Mouse (Mus musculus): Measurements from ENCODE around the gene Zdhhc18. TPM values are rescaled to one million over a fixed set of nuclear protein-coding genes. Genes with fewer than 3 reads are reported as not detected.

The Zdhhc18 gene
- total RNA-seq, 2 experiments from 2014 or later: 21.4 to 22.1 TPM

- peak; percentile 45 for DNase-seq
Observed at GRCm38 (mm10) chr4:133601721-133602218, 48.2 kb downstream of the Zdhhc18 start, which contains the start of gene Sfn. TSS of gene Sfn (minus strand) at chr4:133602168.

GRCm38 (mm10) chr4:133600306-133600705 is 49.6 kb downstream of the Zdhhc18 start:
- DNase-seq: no peak

DNA sequence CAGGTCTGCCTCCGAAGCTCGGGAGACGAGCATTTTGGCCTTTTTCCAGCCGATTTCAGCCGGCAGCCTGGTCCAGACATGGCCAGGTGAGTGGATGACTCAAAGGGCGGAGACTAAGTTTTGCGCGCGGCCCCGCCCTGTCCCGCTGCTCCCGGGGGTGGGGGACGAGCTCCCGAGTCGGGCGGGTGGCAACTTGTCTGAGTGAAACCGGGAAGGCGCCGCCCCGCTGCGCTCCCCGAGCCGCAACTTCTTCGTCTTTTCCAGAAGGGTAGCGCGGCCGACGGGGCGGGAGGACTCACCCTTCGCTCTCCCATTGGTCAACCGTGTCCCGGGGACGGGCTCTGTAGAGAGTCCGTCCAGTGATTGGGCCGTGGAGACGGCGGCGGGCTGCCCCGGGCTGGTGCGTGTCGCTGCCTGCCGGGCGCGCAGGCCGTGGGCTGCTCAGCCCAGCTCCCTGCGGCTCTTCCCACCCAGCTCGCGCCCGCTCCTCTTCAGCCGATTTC is 50.3 kb downstream of the Zdhhc18 start:
- peak; percentile 91 for DNase-seq

DNA sequence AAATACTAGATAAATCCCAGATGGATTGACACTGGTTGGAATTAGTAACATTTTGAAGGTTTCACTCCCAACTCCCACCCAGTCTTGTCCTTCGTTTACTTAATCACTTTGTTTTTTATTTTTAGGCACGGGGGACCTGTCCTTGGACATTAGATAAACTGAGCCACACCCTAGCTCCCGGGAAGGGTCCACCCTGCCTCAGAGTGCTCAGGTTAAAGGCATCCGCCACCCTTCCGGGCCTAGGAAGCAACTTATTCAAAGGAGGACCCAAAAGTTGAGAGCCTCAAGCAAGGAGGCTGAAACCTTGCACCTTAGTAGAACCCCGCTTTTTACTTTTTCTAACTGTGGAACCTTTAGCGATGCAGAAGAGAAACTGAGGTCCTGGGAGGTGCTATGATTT is 50.8 kb downstream of the Zdhhc18 start:
- no peak for DNase-seq

GRCm38 (mm10) chr4:133598616-133599015 is 51.3 kb downstream of the Zdhhc18 start:
- no peak for DNase-seq

DNA sequence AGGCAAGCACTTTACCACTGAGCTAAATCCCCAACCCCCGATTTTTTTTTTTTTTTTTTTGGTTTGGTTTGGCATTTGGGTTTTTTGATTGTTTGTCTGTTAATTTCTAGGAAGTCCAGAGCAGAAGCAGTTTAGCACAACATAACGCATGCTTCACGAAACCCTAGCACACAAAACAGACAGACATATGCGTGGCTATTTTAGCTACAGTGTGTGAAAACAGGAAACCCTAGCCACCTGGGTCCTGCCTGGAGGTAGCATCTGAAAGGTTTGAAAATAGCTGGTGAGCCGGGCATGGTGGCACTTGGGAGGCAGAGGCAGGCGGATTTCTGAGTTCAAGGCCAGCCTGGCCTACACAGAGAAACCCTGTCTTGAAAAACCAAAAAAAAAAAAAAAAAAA is 53.9 kb downstream of the Zdhhc18 start:
- no peak for DNase-seq

DNA sequence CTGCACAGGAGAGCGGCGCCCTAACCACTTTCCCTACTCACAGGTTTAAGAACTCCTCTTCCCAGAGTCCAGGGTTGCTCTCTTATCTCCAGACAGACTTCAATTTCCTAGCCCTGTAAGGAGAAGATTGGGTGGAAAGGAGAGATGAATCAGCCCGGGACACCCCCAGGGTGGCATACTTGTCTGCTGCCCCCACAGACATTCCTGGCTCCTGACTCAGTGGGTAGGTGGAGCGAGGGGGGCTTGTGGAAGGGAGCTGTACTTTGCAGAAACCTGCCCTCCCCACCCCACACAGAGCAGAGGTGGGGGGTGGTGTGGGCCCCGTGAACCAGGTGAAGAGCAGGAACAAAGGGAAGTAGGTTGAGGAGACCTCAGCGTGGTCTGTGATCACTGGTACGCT is 54.4 kb downstream of the Zdhhc18 start:
- DNase-seq: no peak

- DNase-seq: peak; percentile 80
Observed at GRCm38 (mm10) chr4:133592570-133592969, 57.4 kb downstream of the Zdhhc18 start.

DNA sequence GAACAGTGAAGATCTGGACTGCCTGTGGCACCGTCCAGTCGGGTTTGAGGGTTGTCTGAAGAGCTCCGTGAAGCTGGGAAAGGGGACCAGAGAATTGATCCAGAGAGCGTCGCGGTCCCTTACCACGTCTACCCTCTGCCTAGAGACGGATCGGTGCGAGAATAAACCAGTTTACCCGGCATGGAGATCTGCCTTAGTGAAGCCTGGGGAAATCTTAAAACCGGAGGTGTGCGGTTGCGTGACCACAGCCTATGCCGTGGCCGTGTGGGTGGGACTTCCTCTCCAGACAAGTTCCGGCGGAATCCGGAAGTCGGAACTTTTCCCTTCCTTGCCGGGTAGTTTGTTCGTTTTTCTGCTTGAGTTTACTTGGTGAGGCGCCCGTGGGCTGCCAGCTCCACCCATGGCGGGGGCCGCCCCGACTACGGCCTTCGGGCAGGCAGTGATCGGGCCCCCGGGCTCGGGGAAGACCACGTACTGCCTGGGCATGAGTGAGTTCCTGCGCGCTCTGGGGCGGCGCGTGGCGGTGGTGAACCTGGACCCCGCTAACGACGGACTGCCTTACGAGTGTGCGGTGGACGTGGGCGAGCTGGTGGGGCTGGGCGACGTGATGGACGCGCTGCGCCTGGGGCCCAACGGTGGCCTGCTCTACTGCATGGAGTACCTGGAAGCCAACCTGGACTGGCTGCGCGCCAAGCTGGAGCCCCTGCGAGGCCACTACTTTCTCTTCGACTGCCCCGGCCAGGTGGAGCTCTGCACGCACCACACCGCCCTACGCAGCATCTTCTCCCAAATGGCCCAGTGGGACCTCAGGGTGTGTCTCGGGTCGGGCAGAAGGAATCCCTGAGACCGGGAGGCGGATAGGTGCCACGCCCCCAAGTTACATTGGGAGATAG is 65.6 kb downstream of the Zdhhc18 start, which contains the start of gene Gpn2:
Gene Gpn2 (plus strand): TSS at position 304 of the 893 bp plus-strand sequence.
- DNase-seq: peak; percentile 84

GRCm38 (mm10) chr4:133583690-133584058 is 66.3 kb downstream of the Zdhhc18 start:
- DNase-seq: no peak

GRCm38 (mm10) chr4:133577983-133578382 is 72.0 kb downstream of the Zdhhc18 start:
- DNase-seq: no peak

DNA sequence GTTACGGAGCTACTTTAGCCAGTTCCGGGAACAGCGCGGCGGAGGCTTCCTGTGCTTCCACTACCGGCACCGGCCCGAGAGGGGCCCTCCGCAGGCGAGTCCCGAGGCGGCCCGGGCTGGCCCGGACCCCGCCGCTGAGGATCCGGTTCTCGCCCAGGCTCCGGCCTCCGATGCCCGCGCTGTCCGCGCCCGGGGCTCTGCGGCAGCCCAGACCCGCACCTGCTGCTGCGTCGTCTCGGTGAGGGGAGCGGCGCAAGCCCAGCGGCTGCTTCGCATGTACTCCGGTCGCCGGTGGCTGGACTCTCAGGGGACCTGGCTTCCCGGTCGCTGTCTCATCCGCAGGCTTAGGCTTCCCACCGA is 75.1 kb downstream of the Zdhhc18 start:
- DNase-seq: no peak

DNA sequence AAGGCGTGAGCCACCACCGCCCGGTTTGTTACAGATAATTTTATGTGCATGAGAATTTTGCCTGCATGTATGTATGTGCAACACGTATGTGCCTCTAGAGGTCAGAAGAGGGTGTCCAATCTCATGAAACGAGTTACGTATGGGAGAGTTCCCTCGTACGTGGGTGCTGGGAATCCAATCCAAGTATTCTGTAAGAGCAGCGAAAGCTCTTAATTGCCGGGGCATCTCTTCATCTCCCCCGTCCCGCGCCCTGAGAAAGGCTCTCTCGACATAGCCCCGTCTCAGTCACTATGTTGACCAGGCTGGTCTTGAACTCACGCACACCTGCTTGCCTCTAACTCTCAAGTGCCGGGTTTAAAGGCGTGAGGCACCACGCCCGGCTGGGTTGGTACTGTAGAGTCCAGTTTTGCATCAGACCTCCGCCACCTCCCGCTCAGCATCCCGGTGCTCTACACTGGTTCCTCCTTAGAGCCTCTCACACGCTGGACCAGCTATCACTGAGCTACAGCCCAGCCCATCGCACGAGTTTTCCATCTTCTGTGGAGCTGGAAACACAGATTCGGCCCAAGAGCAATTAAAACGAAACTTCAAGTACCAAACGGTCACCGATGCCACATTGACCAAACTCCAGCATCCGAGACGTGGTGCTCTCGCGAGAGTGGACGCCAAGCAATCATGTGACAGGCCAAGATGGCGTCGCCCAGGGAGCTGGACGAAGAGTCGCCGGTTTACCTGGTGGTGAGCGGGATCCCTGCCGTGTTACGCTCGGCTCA is 75.7 kb downstream of the Zdhhc18 start, which contains the start of gene Gpatch3:
Gene Gpatch3 (plus strand): TSS at position 676 of the 773 bp plus-strand sequence.
- peak; percentile 94 for DNase-seq

DNA sequence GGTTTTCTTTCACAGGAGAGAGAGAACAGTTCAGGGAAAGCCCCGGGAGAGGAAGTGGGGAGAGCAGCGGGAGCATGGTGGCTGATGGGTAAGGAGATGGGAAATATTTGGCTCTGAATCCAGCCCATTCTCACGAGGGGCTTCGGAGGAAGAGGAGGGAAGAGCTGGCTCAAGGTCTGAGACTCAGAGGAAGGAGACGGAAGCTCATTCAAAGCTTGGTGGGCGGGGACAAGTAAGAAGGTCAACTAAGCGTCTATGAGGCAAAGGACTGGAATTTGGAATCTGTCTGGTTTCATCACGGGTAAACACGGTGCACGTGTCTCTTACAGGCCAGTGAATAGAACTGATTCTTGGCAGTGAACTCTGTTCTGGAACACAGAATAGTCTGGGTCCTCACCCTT is 79.9 kb downstream of the Zdhhc18 start:
- DNase-seq: no peak

- DNase-seq: no peak
Observed at GRCm38 (mm10) chr4:133569291-133570065, 80.5 kb downstream of the Zdhhc18 start.

DNA sequence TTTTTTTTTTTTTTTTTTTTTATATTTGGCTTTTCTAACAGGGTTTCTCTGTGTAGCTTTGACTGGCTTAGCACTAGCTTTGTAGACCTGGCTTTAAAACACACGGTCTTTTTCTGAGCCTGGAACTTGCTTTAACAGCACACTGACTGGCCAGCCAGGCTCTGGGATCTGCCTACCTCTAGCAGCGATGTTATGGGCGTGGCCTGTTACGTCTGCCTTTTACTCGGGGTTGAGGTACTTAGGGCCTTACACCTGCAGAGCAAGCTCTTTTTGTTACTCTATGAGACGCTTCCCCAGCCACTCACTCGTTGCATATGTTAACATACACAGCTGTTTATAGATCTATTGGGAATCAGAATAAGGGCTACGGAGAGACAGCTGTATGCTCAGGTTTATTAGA is 82.7 kb downstream of the Zdhhc18 start:
- no peak for DNase-seq

DNA sequence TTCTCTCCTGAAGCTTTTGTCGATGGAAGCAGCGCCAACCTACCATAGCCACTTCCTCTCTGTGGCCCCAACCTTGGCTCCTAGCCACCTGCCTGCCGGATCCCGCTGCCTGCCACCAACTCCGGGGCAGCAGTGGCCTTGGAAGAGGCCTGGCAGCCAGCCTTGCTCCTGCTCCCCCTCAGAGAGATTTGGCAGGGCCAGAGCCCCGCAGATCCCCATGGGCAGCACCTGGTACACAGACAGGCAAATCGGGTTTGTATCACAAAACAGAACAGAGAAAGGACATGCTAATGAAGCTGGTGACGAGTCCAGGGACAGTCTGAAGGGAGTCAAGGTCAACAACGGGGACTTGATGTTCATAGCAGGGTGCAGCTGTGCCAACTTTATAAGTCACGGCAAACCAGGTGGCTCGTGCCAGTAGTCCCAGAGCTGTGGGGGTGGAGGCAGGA is 86.8 kb downstream of the Zdhhc18 start:
- DNase-seq: peak; percentile 85

GRCm38 (mm10) chr4:133561622-133562021 is 88.3 kb downstream of the Zdhhc18 start:
- no peak for DNase-seq

DNA sequence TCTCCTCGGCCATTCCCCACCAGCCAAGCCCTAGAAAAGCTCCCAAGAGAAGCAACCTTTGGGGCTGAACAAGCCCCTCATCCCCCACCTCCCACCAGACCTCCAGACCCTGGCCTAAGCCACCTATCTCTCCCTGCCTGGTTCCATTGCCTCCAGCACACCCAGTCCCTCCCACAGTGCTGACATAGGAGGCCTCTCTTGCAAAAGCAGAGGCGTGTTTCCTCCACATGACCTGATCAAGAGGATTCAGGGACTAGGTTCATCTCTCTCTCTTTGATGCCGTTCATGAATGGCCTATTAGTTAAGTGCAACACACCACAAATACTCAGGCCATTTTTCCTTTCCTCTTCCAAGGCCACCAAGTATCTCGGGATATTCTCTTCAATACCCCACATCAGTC is 90.1 kb downstream of the Zdhhc18 start:
- DNase-seq: no peak

DNA sequence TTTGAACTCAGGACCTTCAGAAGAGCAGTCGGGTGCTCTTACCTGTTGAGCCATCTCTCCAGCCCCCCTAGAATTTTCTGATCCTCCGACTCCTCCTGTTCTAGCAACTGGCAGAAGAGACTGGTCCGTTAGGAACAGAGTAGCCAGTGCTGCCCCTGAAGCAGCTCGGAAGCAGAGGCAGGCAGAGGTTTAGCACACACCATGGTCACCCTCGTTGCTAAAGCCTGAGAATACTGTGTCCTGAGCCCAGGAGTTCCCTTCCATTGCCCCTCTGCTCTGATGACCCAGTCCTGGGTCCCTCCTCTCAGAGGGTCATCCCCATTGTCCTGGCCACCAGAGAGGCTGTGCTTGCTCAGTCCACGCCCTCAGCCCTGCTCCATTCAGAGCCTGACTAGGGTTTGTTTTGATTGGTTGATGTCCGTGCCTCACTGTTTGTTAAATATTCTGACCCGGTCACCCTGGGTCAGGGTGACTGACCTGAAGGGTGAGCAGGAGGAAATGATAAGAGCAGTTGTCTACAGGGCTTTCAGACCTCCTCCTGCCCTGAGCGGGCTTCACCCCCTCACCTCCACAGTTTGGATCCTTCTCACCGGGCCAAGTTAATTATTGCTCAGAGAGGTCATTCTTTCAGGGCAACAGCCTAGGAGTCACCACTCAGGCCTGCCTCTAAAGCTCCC is 92.8 kb downstream of the Zdhhc18 start:
- no peak for DNase-seq

All from heart, postnatal 4 days (tissue).